Comparison of ENCODE assay signal across 9 mouse cellular contexts in the genomic region with DNA sequence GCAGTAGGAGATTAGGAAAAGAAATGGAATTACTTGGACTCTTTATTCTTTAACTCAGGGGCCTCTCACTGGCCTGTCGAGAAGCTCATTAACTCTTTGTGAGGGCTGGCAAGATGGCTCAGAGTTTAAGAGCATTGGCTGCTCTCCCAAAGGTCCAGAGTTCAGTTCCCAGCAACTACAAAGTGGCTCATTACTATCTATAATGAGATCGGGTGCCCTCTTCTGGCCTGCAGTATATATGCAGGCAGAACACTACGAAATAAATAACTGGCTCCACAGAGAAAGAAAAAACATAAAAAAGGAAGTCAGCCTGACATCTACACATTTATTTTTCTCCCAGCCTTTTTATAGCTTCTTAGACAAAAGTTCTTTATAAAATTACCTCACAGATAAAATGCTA. TPM values are rescaled to one million over a fixed set of nuclear protein-coding genes. Genes with fewer than 3 reads are reported as not detected.
A peak's percentile ranks its signal among the peaks of the same experiment; 100 is the strongest.
DNase-seq lines count a peak whose midpoint lies in the region; TF ChIP-seq lines count a peak whose summit lies in the region.
"Had no signal": no experiment of that assay in that cellular context is flagged by ENCODE, and none has a peak within 500 bp of the region (broad histone marks: within the 10 kb centered on the region; RNA-seq: fewer than 3 reads in every experiment).

No protein-coding gene starts in this region.

- no peak overlapping the region for H3K4me3 ChIP-seq in lung, adult 2 months (replicated peaks; ENCODE audit: extremely low read depth, low read depth, low read length)
- H3K4me3 ChIP-seq: neural tube, embryonic 13.5 days had no signal

- H3K4me1 ChIP-seq in lung, adult 2 months (ENCODE audit: control insufficient read depth, insufficient read depth, low read length) = no peaks in the 10 kb centered on the region; the same call in 1 of the 2 replicates

- TF ChIP-seq CTCF in lung, adult 2 months (IDR thresholded peaks at IDR 0.05; ENCODE audit: insufficient read depth, low read length) = no peak

- 19% methylated on average over 3 of the region's 3 CpGs for WGBS in lung, adult 2 months

- intact Hi-C loops in heart, postnatal 36 days (cut with DNase I) = loop anchor here (10.0 kb wide), 1 partner anchor 152 kb away; no protein-coding TSS in a partner anchor

- DNase-seq in embryo, embryonic 10 days (ENCODE audit: low spot score) = peak; percentile 44
- DNase-seq in embryo, embryonic 9.5 days (ENCODE audit: extremely low spot score) = no peak
- peak; percentile 35 for DNase-seq in lung, postnatal 25 days (ENCODE audit: low spot score)
- no peak for DNase-seq in lung, adult 2 months
- DNase-seq in kidney, postnatal 14 days = peak; percentile 55
- DNase-seq in thymus, postnatal 0 days (ENCODE audit: low spot score) = peak; percentile 53
- no peak for DNase-seq in heart, postnatal 36 days
- no peak for DNase-seq in right cerebral cortex, postnatal 14 days

- no peak for TF ChIP-seq POLR2A in lung, adult 2 months (IDR thresholded peaks at IDR 0.05; ENCODE audit: borderline replicate concordance, extremely low read depth, low read depth, low read length)

RNA-seq across cellular contexts. Expression of gene Tecr, which starts 11.4 kb away (rescaled TPM):
- 416 and 565 TPM in 2 replicates for polyA plus RNA-seq in lung, adult 2 months (2012; rRNA removed)
- polyA plus RNA-seq in thymus, postnatal 0 days (2015; fragmentation: Nextera tagmentation; extraction: Ambion mirVana) = 315 and 341 TPM in 2 replicates
- 100 to 1,000 TPM; 431 to 554 TPM for total RNA-seq in heart, postnatal 36 days (2021)

RNA-seq across cellular contexts. Expression of gene Dnajb1, which starts 11.6 kb away (rescaled TPM):
- polyA plus RNA-seq in lung, adult 2 months (2012; rRNA removed) = 23.5 and 26.4 TPM in 2 replicates
- 71.2 and 92.9 TPM in 2 replicates for polyA plus RNA-seq in thymus, postnatal 0 days (2015; fragmentation: Nextera tagmentation; extraction: Ambion mirVana)
- total RNA-seq in heart, postnatal 36 days (2021) = 10 to 100 TPM; 10.7 to 16.0 TPM

RNA-seq across cellular contexts. Expression of gene Ndufb7, which starts 29.9 kb away (rescaled TPM):
- polyA plus RNA-seq in lung, adult 2 months (2012; rRNA removed) = 269 and 286 TPM in 2 replicates
- polyA plus RNA-seq in thymus, postnatal 0 days (2015; fragmentation: Nextera tagmentation; extraction: Ambion mirVana) = 503 and 517 TPM in 2 replicates
- 100 to 1,000 TPM; 712 to 745 TPM for total RNA-seq in heart, postnatal 36 days (2021)

RNA-seq across cellular contexts. Expression of gene Gipc1, which starts 56.1 kb away (rescaled TPM):
- 58.6 and 67.0 TPM in 2 replicates for polyA plus RNA-seq in lung, adult 2 months (2012; rRNA removed)
- polyA plus RNA-seq in thymus, postnatal 0 days (2015; fragmentation: Nextera tagmentation; extraction: Ambion mirVana) = 89.3 and 90.6 TPM in 2 replicates
- total RNA-seq in heart, postnatal 36 days (2021) = 10 to 100 TPM; 25.2 to 28.3 TPM

Comparison
In these comparisons a context has a peak if more than half of its experiments do, and no peak if none do; other contexts are left out.
1. DNase-seq: peak in embryo, embryonic 10 days (single experiment), lung, postnatal 25 days (single experiment), kidney, postnatal 14 days (single experiment) and thymus, postnatal 0 days (single experiment); none in embryo, embryonic 9.5 days (single experiment), lung, adult 2 months (single experiment), heart, postnatal 36 days (0 of 2) and right cerebral cortex, postnatal 14 days (single experiment).